Mouse (Mus musculus): ENCODE measurements around the gene Jmjd1c. TPM values are rescaled to one million over a fixed set of nuclear protein-coding genes. Genes with fewer than 3 reads are reported as not detected.

Jmjd1c gene
- polyA plus RNA-seq, 1 experiment, result 6.2 TPM

DNA sequence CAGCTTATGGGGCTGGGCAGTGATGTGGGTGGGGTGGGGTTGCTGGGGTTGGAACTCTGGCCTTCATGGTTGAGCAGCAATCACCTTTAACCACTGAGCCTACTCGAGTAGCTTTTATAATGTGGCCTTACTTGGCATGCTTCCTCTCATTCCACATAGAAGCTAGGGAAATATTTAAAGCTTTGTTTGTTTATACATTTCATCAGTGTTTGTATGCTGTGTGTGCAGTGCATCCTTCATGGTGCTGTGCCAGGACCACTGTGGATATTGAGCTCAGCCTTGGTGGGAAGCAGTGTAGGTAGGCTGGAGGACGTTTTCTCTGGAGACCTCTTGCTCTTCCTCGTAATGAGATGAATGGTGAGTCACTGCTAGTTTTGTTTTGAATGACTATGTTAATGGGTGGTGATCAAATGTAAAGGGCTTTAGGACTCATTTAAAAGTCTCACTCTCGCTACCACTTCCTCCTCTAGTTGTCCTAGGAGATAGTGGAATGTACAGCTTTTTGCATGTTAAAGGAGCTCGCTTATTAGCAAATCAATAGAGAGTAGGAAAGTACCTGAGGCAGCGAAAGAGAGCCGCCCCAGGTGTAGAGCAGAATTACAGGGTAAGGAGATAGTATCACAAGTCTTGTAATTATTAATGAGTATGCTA, 4.2 kb downstream of the Jmjd1c start:
- Histone ChIP-seq H3K79me2 (ENCODE audit: control insufficient read depth, insufficient read depth) (peaks cover 98% of the 10 kb centered on the region), H3ac (ENCODE audit: control insufficient read depth, insufficient read length, low read depth) (no peak overlapping the region), H3K4me3 (ENCODE audit: insufficient read depth, poor library complexity, severe bottlenecking) (no peak overlapping the region), H3K36me3 (ENCODE audit: control insufficient read depth, insufficient read depth) (peaks cover 5% of the 10 kb centered on the region), H3K79me3 (ENCODE audit: low read depth) (peaks cover 82% of the 10 kb centered on the region), H3K27me3 (ENCODE audit: control insufficient read depth, insufficient read depth, insufficient read length) (no peaks in the 10 kb centered on the region)
- TF ChIP-seq USF1 (IDR thresholded peaks at IDR 0.05; ENCODE audit: low read depth), result no peak
- TF ChIP-seq MAX (IDR thresholded peaks at IDR 0.05), result no peak
- TF ChIP-seq MYOG (IDR thresholded peaks at IDR 0.05; ENCODE audit: control insufficient read depth, extremely low read depth, insufficient read length), result no peak
- no peak for TF ChIP-seq FOSL1 (IDR thresholded peaks at IDR 0.05; ENCODE audit: insufficient read depth, low read length, poor library complexity, severe bottlenecking)
- no peak for TF ChIP-seq MYOD1 (IDR thresholded peaks at IDR 0.05; ENCODE audit: control insufficient read depth, insufficient read length, low read depth)

DNA sequence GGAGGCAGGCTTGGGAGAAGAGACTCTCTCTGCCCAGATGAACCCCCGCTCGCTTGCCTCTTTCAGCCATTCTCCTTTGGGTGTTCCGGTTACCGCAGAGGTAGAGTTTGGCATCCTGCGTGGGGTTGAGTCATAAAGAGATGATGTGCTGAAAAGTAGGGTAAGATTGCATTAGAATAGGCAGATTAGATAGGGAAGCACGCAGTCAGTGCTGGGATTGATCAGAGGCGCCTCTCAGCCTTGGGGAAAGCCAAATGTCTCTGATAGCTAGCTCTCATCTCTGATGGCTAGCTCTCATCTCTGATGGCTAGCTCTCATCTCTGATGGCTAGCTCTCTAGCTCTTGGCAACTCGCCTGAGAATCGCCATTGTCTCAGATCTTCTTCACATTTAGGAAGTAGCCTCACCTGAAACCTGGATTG, 4.9 kb downstream of the Jmjd1c start:
- Histone ChIP-seq H3ac (ENCODE audit: control insufficient read depth, insufficient read length, low read depth) (no peak overlapping the region), H3K36me3 (ENCODE audit: control insufficient read depth, insufficient read depth) (peaks cover 5% of the 10 kb centered on the region), H3K4me3 (ENCODE audit: insufficient read depth, poor library complexity, severe bottlenecking) (no peak overlapping the region), H3K79me2 (ENCODE audit: control insufficient read depth, insufficient read depth) (peaks cover 98% of the 10 kb centered on the region), H3K79me3 (ENCODE audit: low read depth) (peaks cover 86% of the 10 kb centered on the region), H3K27me3 (ENCODE audit: control insufficient read depth, insufficient read depth, insufficient read length) (no peaks in the 10 kb centered on the region)
- no peak for TF ChIP-seq CEBPB (IDR thresholded peaks at IDR 0.05; ENCODE audit: low read depth)
- no peak for TF ChIP-seq MAX (IDR thresholded peaks at IDR 0.05)
- TF ChIP-seq FOSL1 (IDR thresholded peaks at IDR 0.05; ENCODE audit: insufficient read depth, low read length, poor library complexity, severe bottlenecking), result no peak

DNA sequence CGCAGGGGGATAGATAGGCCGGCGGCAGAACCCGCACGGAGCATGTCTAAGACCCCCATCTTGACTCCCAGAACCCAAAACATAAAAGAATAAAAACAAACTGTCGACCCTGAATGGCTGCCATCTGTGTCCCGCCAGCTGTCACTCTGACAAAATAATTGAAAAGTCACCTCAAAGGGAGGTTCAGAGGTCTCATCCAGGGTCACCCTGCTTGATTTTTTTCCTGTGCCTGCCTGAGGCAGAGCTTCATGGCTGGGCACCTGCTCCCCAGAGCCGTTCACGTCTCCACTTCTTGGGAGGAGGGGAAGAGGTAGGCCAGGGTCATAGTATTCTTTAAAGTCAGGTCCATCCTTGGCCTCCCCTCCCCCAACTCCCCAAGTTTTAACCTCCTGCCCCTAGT, 8.6 kb downstream of the Jmjd1c start:
- H3ac ChIP-seq (ENCODE audit: control insufficient read depth, insufficient read length, low read depth), result no peak overlapping the region
- H3K27me3 ChIP-seq (ENCODE audit: control insufficient read depth, insufficient read depth, insufficient read length), result no peaks in the 10 kb centered on the region

GRCm38 (mm10) chr10:67105331-67106217, 9.6 kb downstream of the Jmjd1c start:
- TF ChIP-seq CTCF (IDR thresholded peaks at IDR 0.05; ENCODE audit: control insufficient read depth, insufficient read depth, insufficient read length) (no peak), MYOG (IDR thresholded peaks at IDR 0.05; ENCODE audit: control insufficient read depth, extremely low read depth, insufficient read length) (no peak), FOSL1 (IDR thresholded peaks at IDR 0.05; ENCODE audit: insufficient read depth, low read length, poor library complexity, severe bottlenecking) (no peak), CEBPB (IDR thresholded peaks at IDR 0.05; ENCODE audit: low read depth) (no peak), MYOD1 (IDR thresholded peaks at IDR 0.05; ENCODE audit: control insufficient read depth, insufficient read length, low read depth) (no peak), USF1 (IDR thresholded peaks at IDR 0.05; ENCODE audit: low read depth) (no peak), MAX (IDR thresholded peaks at IDR 0.05) (no peak)
- H3ac ChIP-seq (ENCODE audit: control insufficient read depth, insufficient read length, low read depth), result no peak overlapping the region
- peaks cover 27% of the 10 kb centered on the region for H3K36me3 ChIP-seq (ENCODE audit: control insufficient read depth, insufficient read depth)
- H3K79me3 ChIP-seq (ENCODE audit: low read depth), result peaks cover 93% of the 10 kb centered on the region
- peaks cover 100% of the 10 kb centered on the region for H3K79me2 ChIP-seq (ENCODE audit: control insufficient read depth, insufficient read depth)
- no peak overlapping the region for H3K4me3 ChIP-seq (ENCODE audit: insufficient read depth, poor library complexity, severe bottlenecking)
- no peaks in the 10 kb centered on the region for H3K27me3 ChIP-seq (ENCODE audit: control insufficient read depth, insufficient read depth, insufficient read length)

More for the DNA sequence above, 8.6 kb downstream of the Jmjd1c start:
- Histone ChIP-seq H3K79me3 (ENCODE audit: low read depth) (peaks cover 92% of the 10 kb centered on the region), H3K4me3 (ENCODE audit: insufficient read depth, poor library complexity, severe bottlenecking) (no peak overlapping the region), H3K79me2 (ENCODE audit: control insufficient read depth, insufficient read depth) (peaks cover 100% of the 10 kb centered on the region), H3K36me3 (ENCODE audit: control insufficient read depth, insufficient read depth) (peaks cover 24% of the 10 kb centered on the region)
- TF ChIP-seq CEBPB (IDR thresholded peaks at IDR 0.05; ENCODE audit: low read depth) (no peak), MYOG (IDR thresholded peaks at IDR 0.05; ENCODE audit: control insufficient read depth, extremely low read depth, insufficient read length) (no peak), MYOD1 (IDR thresholded peaks at IDR 0.05; ENCODE audit: control insufficient read depth, insufficient read length, low read depth) (no peak), MAX (IDR thresholded peaks at IDR 0.05) (no peak), FOSL1 (IDR thresholded peaks at IDR 0.05; ENCODE audit: insufficient read depth, low read length, poor library complexity, severe bottlenecking) (no peak), USF1 (IDR thresholded peaks at IDR 0.05; ENCODE audit: low read depth) (no peak), CTCF (IDR thresholded peaks at IDR 0.05; ENCODE audit: control insufficient read depth, insufficient read depth, insufficient read length) (no peak)

GRCm38 (mm10) chr10:67106400-67106799, 10.5 kb downstream of the Jmjd1c start:
- no peak for TF ChIP-seq CTCF (IDR thresholded peaks at IDR 0.05; ENCODE audit: control insufficient read depth, insufficient read depth, insufficient read length)
- TF ChIP-seq USF1 (IDR thresholded peaks at IDR 0.05; ENCODE audit: low read depth), result no peak
- TF ChIP-seq MYOG (IDR thresholded peaks at IDR 0.05; ENCODE audit: control insufficient read depth, extremely low read depth, insufficient read length), result no peak
- TF ChIP-seq FOSL1 (IDR thresholded peaks at IDR 0.05; ENCODE audit: insufficient read depth, low read length, poor library complexity, severe bottlenecking), result no peak
- TF ChIP-seq MAX (IDR thresholded peaks at IDR 0.05), result no peak
- no peak for TF ChIP-seq MYOD1 (IDR thresholded peaks at IDR 0.05; ENCODE audit: control insufficient read depth, insufficient read length, low read depth)
- no peak for TF ChIP-seq CEBPB (IDR thresholded peaks at IDR 0.05; ENCODE audit: low read depth)
- no peak overlapping the region for H3ac ChIP-seq (ENCODE audit: control insufficient read depth, insufficient read length, low read depth)
- H3K79me3 ChIP-seq (ENCODE audit: low read depth), result peaks cover 92% of the 10 kb centered on the region
- no peak overlapping the region for H3K4me3 ChIP-seq (ENCODE audit: insufficient read depth, poor library complexity, severe bottlenecking)
- H3K79me2 ChIP-seq (ENCODE audit: control insufficient read depth, insufficient read depth), result peaks cover 100% of the 10 kb centered on the region
- H3K27me3 ChIP-seq (ENCODE audit: control insufficient read depth, insufficient read depth, insufficient read length), result no peaks in the 10 kb centered on the region
- peaks cover 27% of the 10 kb centered on the region for H3K36me3 ChIP-seq (ENCODE audit: control insufficient read depth, insufficient read depth)
